Mouse (Mus musculus): ENCODE measurements around the gene Sarm1. TPM values are rescaled to one million over a fixed set of nuclear protein-coding genes. Genes with fewer than 3 reads are reported as not detected.
A peak's percentile ranks its signal among the peaks of the same experiment; 100 is the strongest.

Sarm1 gene
- polyA plus RNA-seq, 1 experiment from 2014 or later = 21.8 TPM

GRCm38 (mm10) chr11:78443115-78443514 lies 54.4 kb downstream of the Sarm1 start:
- H3K36me3 ChIP-seq (ENCODE audit: control insufficient read depth, insufficient read depth, low read length) = no peaks in the 10 kb centered on the region
- H3K4me3 ChIP-seq (ENCODE audit: low read depth, low read length) = no peak overlapping the region
- DNase-seq (ENCODE audit: low spot score) (no peak), ATAC-seq (ENCODE audit: insufficient read depth, low FRiP score, low TSS enrichment) (no peak)
- no peak overlapping the region for H3K9ac ChIP-seq (ENCODE audit: low read length)
- 80% methylated on average over 5 of the region's 5 CpGs for WGBS
- H3K27ac ChIP-seq (ENCODE audit: low read depth, low read length) = no peak overlapping the region
- no peaks in the 10 kb centered on the region for H3K9me3 ChIP-seq (ENCODE audit: control insufficient read depth, low read length)
- no peak overlapping the region for H3K4me2 ChIP-seq (ENCODE audit: low read depth)
- no peaks in the 10 kb centered on the region for H3K27me3 ChIP-seq (ENCODE audit: control insufficient read depth, insufficient read depth, low read length)
- H3K4me1 ChIP-seq (ENCODE audit: control insufficient read depth, insufficient read depth, low read length) = no peaks in the 10 kb centered on the region

DNA sequence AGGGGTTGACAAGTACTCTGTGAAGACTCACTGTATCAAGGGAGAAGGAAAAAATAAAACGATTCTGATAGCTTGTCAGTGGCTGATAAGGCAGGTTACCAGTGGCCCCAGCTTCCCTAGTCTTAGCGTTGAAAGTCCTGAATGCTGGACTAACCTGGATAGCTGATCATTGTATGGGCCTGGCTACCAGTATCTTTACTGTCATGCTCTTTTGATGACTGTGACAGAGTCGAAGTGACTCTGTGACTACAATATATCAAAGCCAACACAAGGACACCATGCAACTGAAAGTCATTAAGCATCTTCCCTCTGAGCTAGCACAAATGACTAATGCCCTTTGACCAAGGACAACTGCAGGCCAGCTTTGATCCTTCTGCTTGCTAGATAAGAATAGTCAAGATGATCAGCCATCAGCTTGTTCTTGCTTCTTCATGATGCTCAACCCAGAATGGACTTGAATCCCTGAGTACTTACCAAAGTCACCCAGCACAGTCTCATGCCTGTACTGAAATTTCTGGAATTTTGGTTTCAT lies 59.1 kb downstream of the Sarm1 start:
- no peak for DNase-seq (ENCODE audit: low spot score)
- ATAC-seq (ENCODE audit: insufficient read depth, low FRiP score, low TSS enrichment) = no peak
- Histone ChIP-seq H3K36me3 (ENCODE audit: control insufficient read depth, insufficient read depth, low read length) (no peaks in the 10 kb centered on the region), H3K27me3 (ENCODE audit: control insufficient read depth, insufficient read depth, low read length) (no peaks in the 10 kb centered on the region), H3K9ac (ENCODE audit: low read length) (no peak overlapping the region), H3K4me1 (ENCODE audit: control insufficient read depth, insufficient read depth, low read length) (peaks cover 4% of the 10 kb centered on the region; the same call in 1 of the 2 replicates), H3K4me2 (ENCODE audit: low read depth) (no peak overlapping the region), H3K27ac (ENCODE audit: low read depth, low read length) (no peak overlapping the region), H3K9me3 (ENCODE audit: control insufficient read depth, low read length) (no peaks in the 10 kb centered on the region), H3K4me3 (ENCODE audit: low read depth, low read length) (no peak overlapping the region)
- 71% methylated on average over 3 of the region's 3 CpGs for WGBS

- H3K27me3 ChIP-seq (ENCODE audit: control insufficient read depth, insufficient read depth, low read length) = no peaks in the 10 kb centered on the region
- DNase-seq (ENCODE audit: low spot score) (no peak), ATAC-seq (ENCODE audit: insufficient read depth, low FRiP score, low TSS enrichment) (no peak)
- peaks cover 4% of the 10 kb centered on the region; the same call in 1 of the 2 replicates for H3K4me1 ChIP-seq (ENCODE audit: control insufficient read depth, insufficient read depth, low read length)
- no peaks in the 10 kb centered on the region for H3K9me3 ChIP-seq (ENCODE audit: control insufficient read depth, low read length)
- no peak overlapping the region for H3K27ac ChIP-seq (ENCODE audit: low read depth, low read length)
- no peak overlapping the region for H3K9ac ChIP-seq (ENCODE audit: low read length)
- H3K4me2 ChIP-seq (ENCODE audit: low read depth) = no peak overlapping the region
- H3K4me3 ChIP-seq (ENCODE audit: low read depth, low read length) = no peak overlapping the region
- H3K36me3 ChIP-seq (ENCODE audit: control insufficient read depth, insufficient read depth, low read length) = no peaks in the 10 kb centered on the region
- 93% methylated on average over 7 of the region's 7 CpGs for WGBS
Measured at GRCm38 (mm10) chr11:78437182-78437581, 60.4 kb downstream of the Sarm1 start.

- DNase-seq (ENCODE audit: low spot score) = peak; percentile 74
- Histone ChIP-seq H3K9ac (ENCODE audit: low read length) (peak overlapping the region; percentile 2; the same call in 1 of the 2 replicates), H3K9me3 (ENCODE audit: control insufficient read depth, low read length) (no peaks in the 10 kb centered on the region), H3K4me1 (ENCODE audit: control insufficient read depth, insufficient read depth, low read length) (peaks cover 4% of the 10 kb centered on the region; the same call in 1 of the 2 replicates), H3K4me2 (ENCODE audit: low read depth) (peak overlapping the region; percentile 22), H3K4me3 (ENCODE audit: low read depth, low read length) (no peak overlapping the region), H3K27me3 (ENCODE audit: control insufficient read depth, insufficient read depth, low read length) (no peaks in the 10 kb centered on the region), H3K36me3 (ENCODE audit: control insufficient read depth, insufficient read depth, low read length) (no peaks in the 10 kb centered on the region), H3K27ac (ENCODE audit: low read depth, low read length) (no peak overlapping the region)
- no peak for ATAC-seq (ENCODE audit: insufficient read depth, low FRiP score, low TSS enrichment)
- WGBS = 7% methylated on average over 19 of the region's 19 CpGs
Measured at GRCm38 (mm10) chr11:78435776-78436349, 61.7 kb downstream of the Sarm1 start.

DNA sequence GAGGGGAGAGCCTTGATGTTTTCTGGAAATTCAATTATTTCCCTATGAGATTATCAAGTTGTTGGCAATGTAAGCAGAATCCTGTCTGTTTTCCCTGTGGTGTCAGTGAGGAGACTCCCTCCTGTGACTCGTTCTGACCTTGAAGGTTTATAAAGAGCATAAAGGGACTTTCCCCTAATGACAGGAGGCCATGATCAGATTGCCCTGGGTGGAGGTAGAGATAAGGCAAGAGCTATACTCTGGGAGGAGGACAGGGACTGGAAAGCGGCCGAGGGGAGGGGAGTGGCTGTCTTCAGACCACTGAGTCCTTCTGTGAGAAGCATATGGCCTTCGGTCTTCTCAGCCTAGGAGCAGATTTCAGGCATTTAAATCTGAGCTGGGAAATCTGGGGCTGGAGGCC lies 63.5 kb downstream of the Sarm1 start:
- WGBS = 65% methylated on average over 4 of the region's 4 CpGs
- DNase-seq (ENCODE audit: low spot score) = no peak
- H3K36me3 ChIP-seq (ENCODE audit: control insufficient read depth, insufficient read depth, low read length) = no peaks in the 10 kb centered on the region

DNA sequence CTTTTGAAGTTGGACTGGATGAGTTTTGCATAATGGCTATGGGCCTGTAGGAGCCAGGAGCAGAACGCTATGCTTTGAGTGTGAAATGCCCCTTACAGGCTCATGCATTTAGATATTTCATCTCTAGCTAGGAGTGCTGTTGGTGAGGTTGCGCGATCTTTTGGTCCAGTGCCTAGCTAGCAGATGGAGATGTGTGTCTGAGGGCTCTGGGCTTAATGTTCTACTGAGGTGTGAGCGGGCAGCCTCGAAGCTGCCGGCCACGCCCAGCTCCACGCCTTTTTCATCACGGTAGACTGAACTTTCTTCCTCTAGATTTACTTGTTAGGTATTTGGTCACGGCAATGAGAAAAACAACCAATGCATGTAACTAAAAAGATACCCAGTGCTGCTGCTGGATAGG lies 66.4 kb downstream of the Sarm1 start:
- Histone ChIP-seq H3K4me2 (ENCODE audit: low read depth) (no peak overlapping the region), H3K9ac (ENCODE audit: low read length) (no peak overlapping the region), H3K4me3 (ENCODE audit: low read depth, low read length) (no peak overlapping the region), H3K4me1 (ENCODE audit: control insufficient read depth, insufficient read depth, low read length) (peaks cover 4% of the 10 kb centered on the region; the same call in 1 of the 2 replicates), H3K27ac (ENCODE audit: low read depth, low read length) (no peak overlapping the region), H3K36me3 (ENCODE audit: control insufficient read depth, insufficient read depth, low read length) (no peaks in the 10 kb centered on the region), H3K27me3 (ENCODE audit: control insufficient read depth, insufficient read depth, low read length) (no peaks in the 10 kb centered on the region), H3K9me3 (ENCODE audit: control insufficient read depth, low read length) (no peaks in the 10 kb centered on the region)
- no peak for ATAC-seq (ENCODE audit: insufficient read depth, low FRiP score, low TSS enrichment)
- WGBS = 91% methylated on average over 10 of the region's 10 CpGs
- DNase-seq (ENCODE audit: low spot score) = no peak

More for the DNA sequence above, 63.5 kb downstream of the Sarm1 start:
- Histone ChIP-seq H3K27ac (ENCODE audit: low read depth, low read length) (no peak overlapping the region), H3K4me3 (ENCODE audit: low read depth, low read length) (no peak overlapping the region), H3K4me1 (ENCODE audit: control insufficient read depth, insufficient read depth, low read length) (peaks cover 4% of the 10 kb centered on the region; the same call in 1 of the 2 replicates), H3K4me2 (ENCODE audit: low read depth) (no peak overlapping the region), H3K9ac (ENCODE audit: low read length) (no peak overlapping the region), H3K27me3 (ENCODE audit: control insufficient read depth, insufficient read depth, low read length) (no peaks in the 10 kb centered on the region), H3K9me3 (ENCODE audit: control insufficient read depth, low read length) (no peaks in the 10 kb centered on the region)
- ATAC-seq (ENCODE audit: insufficient read depth, low FRiP score, low TSS enrichment) = no peak

- H3K9ac ChIP-seq (ENCODE audit: low read length) = no peak overlapping the region
- no peak for ATAC-seq (ENCODE audit: insufficient read depth, low FRiP score, low TSS enrichment)
- no peak overlapping the region for H3K4me3 ChIP-seq (ENCODE audit: low read depth, low read length)
- no peak overlapping the region for H3K4me2 ChIP-seq (ENCODE audit: low read depth)
- DNase-seq (ENCODE audit: low spot score) = no peak
- H3K36me3 ChIP-seq (ENCODE audit: control insufficient read depth, insufficient read depth, low read length) = no peaks in the 10 kb centered on the region
- H3K4me1 ChIP-seq (ENCODE audit: control insufficient read depth, insufficient read depth, low read length) = no peaks in the 10 kb centered on the region
- no peaks in the 10 kb centered on the region for H3K9me3 ChIP-seq (ENCODE audit: control insufficient read depth, low read length)
- 45% methylated on average over 11 of the region's 11 CpGs for WGBS
- no peaks in the 10 kb centered on the region for H3K27me3 ChIP-seq (ENCODE audit: control insufficient read depth, insufficient read depth, low read length)
- H3K27ac ChIP-seq (ENCODE audit: low read depth, low read length) = no peak overlapping the region
Measured at GRCm38 (mm10) chr11:78430195-78430878, 67.2 kb downstream of the Sarm1 start.

GRCm38 (mm10) chr11:78428309-78428708 lies 69.2 kb downstream of the Sarm1 start:
- no peak for DNase-seq (ENCODE audit: low spot score)
- 73% methylated on average over 5 of the region's 5 CpGs for WGBS
- H3K27ac ChIP-seq (ENCODE audit: low read depth, low read length) = no peak overlapping the region

GRCm38 (mm10) chr11:78427655-78428054 lies 69.9 kb downstream of the Sarm1 start:
- 96% methylated on average over 6 of the region's 6 CpGs for WGBS
- H3K4me1 ChIP-seq (ENCODE audit: control insufficient read depth, insufficient read depth, low read length) = no peaks in the 10 kb centered on the region
- H3K27ac ChIP-seq (ENCODE audit: low read depth, low read length) = no peak overlapping the region
- no peak overlapping the region for H3K4me3 ChIP-seq (ENCODE audit: low read depth, low read length)
- no peaks in the 10 kb centered on the region for H3K36me3 ChIP-seq (ENCODE audit: control insufficient read depth, insufficient read depth, low read length)
- no peaks in the 10 kb centered on the region for H3K27me3 ChIP-seq (ENCODE audit: control insufficient read depth, insufficient read depth, low read length)
- no peak overlapping the region for H3K4me2 ChIP-seq (ENCODE audit: low read depth)
- H3K9me3 ChIP-seq (ENCODE audit: control insufficient read depth, low read length) = no peaks in the 10 kb centered on the region
- no peak overlapping the region for H3K9ac ChIP-seq (ENCODE audit: low read length)
- DNase-seq (ENCODE audit: low spot score) = no peak
- no peak for ATAC-seq (ENCODE audit: insufficient read depth, low FRiP score, low TSS enrichment)

More at GRCm38 (mm10) chr11:78428309-78428708, 69.2 kb downstream of the Sarm1 start:
- Histone ChIP-seq H3K9me3 (ENCODE audit: control insufficient read depth, low read length) (no peaks in the 10 kb centered on the region), H3K36me3 (ENCODE audit: control insufficient read depth, insufficient read depth, low read length) (no peaks in the 10 kb centered on the region), H3K4me3 (ENCODE audit: low read depth, low read length) (no peak overlapping the region), H3K4me1 (ENCODE audit: control insufficient read depth, insufficient read depth, low read length) (no peaks in the 10 kb centered on the region), H3K9ac (ENCODE audit: low read length) (no peak overlapping the region), H3K27me3 (ENCODE audit: control insufficient read depth, insufficient read depth, low read length) (no peaks in the 10 kb centered on the region), H3K4me2 (ENCODE audit: low read depth) (no peak overlapping the region)
- no peak for ATAC-seq (ENCODE audit: insufficient read depth, low FRiP score, low TSS enrichment)
